Mouse (Mus musculus) left cerebral cortex, adult 2 months (tissue): Measurements from ENCODE around the gene Azin2. TPM values are rescaled to one million over a fixed set of nuclear protein-coding genes. Genes with fewer than 3 reads are reported as not detected.

Experiments
- DNase-seq, 2 experiments: peaks; one replicate each; pipeline ENCODE4 v3.0.0; 2021 to 2022; ENCODE audit warnings: low spot score in 2 of 2, mixed read lengths in 1 of 2; ENCODE audit errors: extremely low spot score in 1 of 2
- H3K27ac ChIP-seq: fragments of 200-600 bp; 2 replicates; pipeline ENCODE4 v1.8.1; 2022
- H3K4me3 ChIP-seq: fragments of 200-600 bp; 2 replicates; pipeline ENCODE4 v1.8.1; 2022
- CTCF ChIP-seq: fragments of 200-600 bp; IDR thresholded peaks from 2 replicates; pipeline ENCODE4 v1.8.1; 2022; ENCODE audit warnings: antibody characterized with exemption, mild to moderate bottlenecking, moderate library complexity
- intact Hi-C: fragments of 180-260 bp; cut with DNase I; formaldehyde crosslinking; loops from one replicate; pipeline ENCODE4 v1.15.1; 2025
- long read RNA-seq, 2 experiments: library from polyadenylated mRNA; stranded (forward); transcript quantifications; one replicate each; pipeline ENCODE4 v2.0.0; 2021; ENCODE audit warnings: borderline mapping rate in 2 of 2
- total RNA-seq, 2 experiments: library from RNA; stranded (reverse); gene quantifications; 2 replicates each; pipeline ENCODE4 v1.2.3; 2021

Azin2 gene
- total RNA-seq = 10 to 100 TPM; 45.2 to 53.2 TPM
- long read RNA-seq, experiment 1, transcript Azin2-201 (11 exons, 2,063 nt) = major isoform, 28 of 72 reads
- long read RNA-seq, experiment 1, partial matches to known transcripts = 15 of 72 reads
- long read RNA-seq, experiment 1, other reads (novel, unspliced or antisense) = 24 of 72 reads
- long read RNA-seq, experiment 2, transcript Azin2-201 (11 exons, 2,063 nt) = major isoform, 24 of 51 reads
- long read RNA-seq, experiment 2, partial matches to known transcripts = 11 of 51 reads
- long read RNA-seq, experiment 2, other reads (novel, unspliced or antisense) = 16 of 51 reads

DNA sequence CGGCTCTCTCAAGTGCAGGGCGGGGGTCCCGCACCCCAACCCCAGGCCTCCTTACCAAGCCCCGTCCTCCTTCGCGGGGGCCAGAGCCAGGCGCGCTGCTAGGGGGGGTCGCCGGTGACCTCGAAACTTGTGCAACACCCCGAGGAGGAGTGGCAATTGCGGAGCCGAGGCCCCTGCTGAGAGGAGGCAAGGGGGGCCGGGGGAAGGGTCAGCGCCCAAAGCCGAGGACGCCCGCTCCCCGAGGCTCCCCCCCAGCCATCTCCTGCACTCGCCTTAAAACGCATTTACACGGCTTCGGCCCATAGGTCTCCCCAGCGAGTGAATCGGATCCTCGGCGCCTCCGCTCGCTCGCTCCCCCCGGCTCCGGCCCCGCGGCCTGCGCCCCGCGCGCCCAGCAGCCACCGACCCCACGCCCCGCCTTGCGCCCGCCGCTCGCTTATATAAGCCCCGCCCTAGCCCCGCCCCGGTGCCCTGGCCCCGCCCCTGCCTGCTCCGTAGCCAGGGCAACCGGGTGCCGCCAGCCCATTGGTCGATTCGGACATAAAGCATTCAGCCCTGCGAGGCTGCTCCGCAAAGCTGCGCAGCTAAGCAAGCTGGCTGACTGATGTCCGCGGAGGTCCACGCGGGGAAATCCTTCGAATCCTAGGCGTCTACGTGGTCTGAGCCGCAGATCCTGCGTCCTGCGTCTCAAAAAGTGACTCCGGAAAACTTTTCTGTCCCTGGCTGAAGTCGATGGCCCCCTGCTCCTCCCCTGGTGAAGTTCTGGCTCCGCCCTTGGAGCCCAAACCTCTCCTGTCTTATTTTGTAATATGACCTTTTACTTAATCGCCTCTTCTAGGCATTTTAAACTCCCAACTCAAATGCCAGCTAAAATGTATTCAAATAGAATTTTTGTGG lies at the start of gene Azin2:
Gene Azin2, minus strand, starts transcription at position 414 of the 897 bp plus-strand sequence.
- Histone ChIP-seq H3K4me3 (peak within 1 kb of the TSS; percentile 74), H3K27ac (peak within 1 kb of the TSS; percentile 75)
- DNase-seq = peak; percentile 91 to 92
- no peak for TF ChIP-seq CTCF
- intact Hi-C loops = no loop called here

DNA sequence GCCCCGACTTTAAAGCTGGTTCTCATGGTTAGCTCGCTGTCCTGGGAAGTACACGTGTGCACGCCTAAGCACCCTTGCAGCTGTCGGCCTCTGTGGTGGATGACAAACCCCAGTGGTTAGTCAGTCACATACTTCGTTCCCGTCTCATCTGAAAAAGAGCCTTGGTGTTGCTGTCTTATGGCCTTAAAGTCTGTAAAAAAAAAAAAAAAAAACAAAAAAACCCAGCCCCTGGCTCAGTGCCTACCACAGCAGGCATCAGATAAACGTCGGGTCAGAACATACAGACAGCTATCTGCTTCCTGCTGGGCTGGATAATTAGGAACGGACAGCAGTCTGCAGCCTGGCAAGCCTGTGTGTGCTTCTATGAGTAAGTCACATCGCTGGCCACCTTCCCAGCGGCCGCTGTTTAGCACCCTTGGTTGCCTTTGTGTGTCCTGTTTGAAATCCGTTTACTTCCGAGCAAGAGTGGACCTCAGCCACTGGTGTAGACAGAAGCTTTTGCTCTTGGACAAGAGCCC lies 49.4 kb upstream of the Azin2 start:
- intact Hi-C loops = no loop called here
- TF ChIP-seq CTCF = no peak
- Histone ChIP-seq H3K4me3 (no peak overlapping the region), H3K27ac (no peak overlapping the region)
- no peak for DNase-seq

DNA sequence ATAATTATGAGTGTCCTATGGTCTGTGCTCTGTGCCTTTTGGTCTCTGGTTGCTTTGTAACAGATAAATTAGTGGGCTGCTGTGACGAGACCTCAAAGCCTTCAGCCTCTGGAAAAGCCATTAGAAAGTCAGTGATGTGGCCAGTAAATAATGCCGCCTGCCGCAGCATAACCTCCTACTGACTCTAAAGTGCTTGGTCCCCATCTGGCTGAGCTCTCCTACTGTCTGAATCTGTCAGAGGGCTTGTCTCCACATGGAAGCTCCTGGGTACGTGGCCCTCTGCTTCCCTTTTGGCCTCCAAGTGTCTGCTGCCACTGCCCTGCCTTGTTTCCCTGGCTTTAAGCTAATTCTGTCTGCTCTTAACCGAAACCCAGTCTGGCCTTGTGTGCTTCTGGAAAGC lies 47.3 kb upstream of the Azin2 start:
- no peak for DNase-seq
- Histone ChIP-seq H3K4me3 (no peak overlapping the region), H3K27ac (no peak overlapping the region)
- intact Hi-C loops = no loop called here
- no peak for TF ChIP-seq CTCF

DNA sequence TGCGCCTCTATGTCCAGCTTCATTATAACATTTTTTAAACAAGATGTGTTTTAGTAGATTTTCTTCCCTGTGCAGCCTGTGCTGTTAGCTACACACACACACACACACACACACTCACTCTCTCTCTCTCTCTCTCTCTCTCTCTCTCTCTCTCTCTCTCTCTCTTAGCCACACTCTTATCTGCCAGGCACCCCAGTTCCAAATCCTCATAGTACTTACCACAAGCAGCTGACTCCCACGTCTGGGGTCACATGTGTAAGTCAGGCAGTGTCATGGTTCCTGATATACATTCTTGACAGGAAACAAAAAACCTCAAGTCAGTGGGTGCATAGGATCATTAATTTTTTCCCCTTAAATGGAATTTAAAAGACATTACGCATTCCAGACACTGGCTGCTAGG lies 46.4 kb upstream of the Azin2 start:
- TF ChIP-seq CTCF = no peak
- no peak for DNase-seq
- Histone ChIP-seq H3K27ac (no peak overlapping the region), H3K4me3 (no peak overlapping the region)
- intact Hi-C loops = no loop called here

DNA sequence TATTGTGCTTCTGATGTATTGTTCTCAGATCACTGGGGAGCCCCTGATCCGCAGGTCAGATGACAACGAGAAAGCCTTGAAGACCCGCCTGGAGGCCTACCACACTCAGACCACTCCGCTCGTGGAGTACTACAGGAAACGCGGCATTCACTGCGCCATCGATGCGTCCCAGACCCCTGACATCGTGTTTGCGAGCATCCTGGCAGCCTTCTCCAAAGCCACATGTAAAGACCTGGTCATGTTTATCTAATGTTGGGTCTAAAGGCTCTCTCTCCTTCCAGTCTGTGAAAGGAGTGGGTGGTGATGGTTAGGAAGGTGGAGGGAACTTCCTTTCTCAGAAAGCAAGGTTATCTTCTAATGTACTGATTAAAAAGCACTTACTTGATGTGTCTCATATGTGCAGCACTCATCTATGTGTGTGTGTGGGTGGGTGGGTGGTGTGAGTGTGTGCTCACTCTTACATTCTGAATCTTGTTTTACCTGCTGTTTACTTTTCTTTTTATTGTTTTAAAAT lies 45.8 kb upstream of the Azin2 start:
- Histone ChIP-seq H3K4me3 (no peak overlapping the region), H3K27ac (no peak overlapping the region)
- no peak for DNase-seq
- intact Hi-C loops = no loop called here
- TF ChIP-seq CTCF = no peak

DNA sequence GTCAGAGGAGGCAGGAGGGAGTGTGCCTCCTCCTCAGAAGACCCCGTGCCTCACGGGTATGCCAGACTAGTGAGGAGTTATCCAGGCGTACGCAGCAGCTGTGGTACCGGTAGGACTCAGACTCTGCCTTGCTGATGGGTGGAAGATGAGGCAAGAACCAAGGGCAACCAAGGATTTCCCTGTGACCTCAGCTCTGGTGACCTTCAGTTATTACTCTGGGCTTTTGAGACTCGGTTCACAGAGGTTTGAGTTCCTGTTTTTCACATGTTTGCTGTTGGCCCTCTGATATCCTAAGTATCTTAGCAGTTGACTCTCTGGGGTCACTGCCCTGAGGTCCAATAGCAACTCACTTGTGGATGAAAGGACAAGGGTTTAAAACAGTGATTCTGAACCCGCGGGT lies 41.5 kb upstream of the Azin2 start:
- no peak overlapping the region for H3K27ac ChIP-seq
- no peak overlapping the region for H3K4me3 ChIP-seq
- no peak for TF ChIP-seq CTCF
- DNase-seq = no peak
- intact Hi-C loops = no loop called here

DNA sequence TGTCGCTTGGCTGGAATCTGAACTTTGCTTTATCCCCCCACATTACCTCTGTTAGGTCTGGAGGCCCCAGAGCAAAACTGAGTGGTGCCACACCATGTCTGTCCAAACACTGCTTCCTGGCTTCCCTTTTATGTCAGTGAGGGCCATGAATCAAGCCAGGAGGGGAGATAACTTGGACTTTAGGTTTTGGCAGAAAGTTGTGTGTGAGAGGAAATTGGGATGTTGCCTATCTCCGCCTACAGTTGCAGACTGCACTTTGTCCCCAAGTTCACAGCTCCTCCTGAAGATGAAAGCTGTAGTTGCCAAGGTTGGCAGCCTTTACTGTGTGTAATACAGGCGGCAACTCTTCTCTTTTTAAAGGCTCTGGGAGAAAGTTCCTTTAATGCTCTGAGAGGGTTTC lies 38.5 kb upstream of the Azin2 start:
- H3K27ac ChIP-seq = no peak overlapping the region
- TF ChIP-seq CTCF = no peak
- no peak for DNase-seq
- intact Hi-C loops = no loop called here
- H3K4me3 ChIP-seq = no peak overlapping the region

DNA sequence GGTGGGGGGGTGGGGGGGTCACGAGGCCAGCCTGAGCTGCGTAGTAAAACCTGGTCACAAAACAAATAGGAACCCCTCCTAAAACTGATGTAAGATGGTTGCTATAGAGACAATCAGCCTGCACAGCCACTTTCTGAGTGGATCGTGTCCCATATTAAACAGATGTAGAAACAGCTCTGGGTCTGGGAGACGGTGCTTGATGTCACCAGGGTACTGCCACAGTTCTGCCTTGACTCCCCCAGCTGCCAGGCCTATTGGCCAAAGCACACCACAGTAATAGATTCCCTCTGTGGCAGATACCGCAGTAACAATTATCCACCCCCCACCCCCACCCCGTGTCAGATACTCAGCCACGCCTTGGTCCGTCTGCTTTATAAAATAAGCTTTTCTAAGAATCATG lies 36.2 kb upstream of the Azin2 start:
- Histone ChIP-seq H3K27ac (no peak overlapping the region), H3K4me3 (no peak overlapping the region)
- intact Hi-C loops = no loop called here
- no peak for TF ChIP-seq CTCF
- DNase-seq = no peak

DNA sequence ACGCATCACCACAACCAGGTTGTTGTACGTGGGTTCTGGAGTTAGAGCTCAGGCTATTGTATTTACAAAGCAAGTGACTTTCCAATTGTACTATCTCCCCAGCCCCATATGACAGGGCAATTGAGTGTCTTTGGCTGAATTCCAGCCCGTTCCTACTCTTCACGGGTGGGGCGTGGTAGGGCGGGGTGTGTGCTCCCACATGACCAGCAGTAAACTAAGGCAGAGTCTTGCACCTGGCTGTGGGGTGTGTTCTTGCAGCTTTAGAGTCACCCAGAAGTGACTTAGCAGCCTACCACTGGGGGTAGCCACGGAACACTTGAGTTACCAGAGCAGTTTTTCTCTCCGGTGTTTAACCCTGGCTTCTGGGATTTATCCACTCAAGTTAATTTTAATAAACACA lies 35.0 kb upstream of the Azin2 start:
- no peak overlapping the region for H3K4me3 ChIP-seq
- intact Hi-C loops = no loop called here
- DNase-seq = no peak
- H3K27ac ChIP-seq = no peak overlapping the region
- no peak for TF ChIP-seq CTCF

DNA sequence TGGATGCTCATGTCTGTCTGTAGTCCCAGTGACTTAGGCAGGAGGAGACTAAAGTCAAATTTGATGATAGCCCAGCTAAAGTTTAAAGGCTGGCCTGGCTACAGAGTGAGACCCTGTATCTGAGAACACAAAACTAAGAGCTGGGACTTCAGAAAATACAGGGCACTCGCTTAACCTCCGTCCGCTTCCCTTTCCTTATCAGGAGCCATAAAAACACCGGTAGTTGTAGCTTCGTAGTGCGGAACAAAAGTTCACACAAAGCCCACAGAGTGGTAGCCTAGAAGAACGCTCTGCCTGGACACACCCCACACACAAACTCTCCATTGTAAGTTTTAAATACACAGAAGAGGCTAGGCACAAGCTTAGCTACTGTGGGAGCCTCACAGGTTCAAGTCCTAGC lies 33.0 kb upstream of the Azin2 start:
- no peak for TF ChIP-seq CTCF
- intact Hi-C loops = no loop called here
- DNase-seq = no peak
- no peak overlapping the region for H3K27ac ChIP-seq
- no peak overlapping the region for H3K4me3 ChIP-seq

DNA sequence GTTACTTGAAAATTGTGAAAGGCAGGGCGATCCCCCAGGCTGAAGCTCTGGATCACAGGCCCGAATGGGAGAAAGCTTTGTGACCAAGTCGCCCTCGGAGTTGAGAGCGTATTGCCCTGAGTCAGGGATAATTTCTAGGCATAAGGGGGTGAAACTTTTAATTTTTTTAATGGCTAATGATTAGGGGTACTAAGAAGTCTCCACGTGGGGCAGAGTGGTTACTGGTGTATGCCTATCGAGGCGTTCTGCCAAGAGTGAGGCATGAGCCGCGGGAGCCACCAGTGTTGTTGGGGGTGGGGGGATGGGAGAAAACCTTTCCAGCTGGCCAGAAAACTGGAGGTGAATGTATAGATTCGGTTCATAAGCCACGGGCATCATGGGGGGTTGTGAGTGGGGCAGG lies 31.4 kb upstream of the Azin2 start:
- H3K27ac ChIP-seq = peak overlapping the region; percentile 69; the same call in 1 of the 2 replicates
- peak overlapping the region; percentile 67 for H3K4me3 ChIP-seq
- no peak for DNase-seq
- no peak for TF ChIP-seq CTCF
- intact Hi-C loops = loop anchor here (2.0 kb wide), 1 partner anchor 65 kb away; the partner anchor contains the start of gene Rnf19b
